Mouse (Mus musculus) embryonic facial prominence, embryonic 10.5 days (tissue): ENCODE data around the gene Mdm2. TPM values are rescaled to one million over a fixed set of nuclear protein-coding genes. Genes with fewer than 3 reads are reported as not detected.
"Not testable (repeated sequence)": the region's sequence is repeated elsewhere in the genome, so short reads cannot be mapped to it uniquely, and the experiment has no call there.

Source experiments
- DNase-seq: peaks from one replicate; pipeline ENCODE4 v3.0.0-alpha.2; 2017; ENCODE audit warnings: low spot score
- H3K27ac ChIP-seq: fragments of 300-500 bp; sonication (generic); replicated peaks from 2 replicates; pipeline ENCODE4 v1.5.1; 2016; ENCODE audit warnings: mild to moderate bottlenecking
- H3K27me3 ChIP-seq: fragments of 300-500 bp; sonication (generic); replicated peaks from 2 replicates; pipeline ENCODE4 v1.6.1; 2016; ENCODE audit warnings: low read depth, mild to moderate bottlenecking; ENCODE audit not compliant: poor library complexity, severe bottlenecking
- H3K36me3 ChIP-seq: fragments of 300-500 bp; sonication (generic); replicated peaks from 2 replicates; pipeline ENCODE4 v1.6.1; 2016; ENCODE audit warnings: mild to moderate bottlenecking, moderate library complexity
- H3K4me1 ChIP-seq: fragments of 300-500 bp; sonication (generic); 2 replicates; pipeline ENCODE4 v1.6.1; 2016
- H3K4me3 ChIP-seq: fragments of 300-500 bp; sonication (generic); 2 replicates; pipeline ENCODE4 v1.5.1; 2016; ENCODE audit warnings: mild to moderate bottlenecking, moderate library complexity
- H3K9me3 ChIP-seq: fragments of 300-500 bp; sonication (generic); 2 replicates; pipeline ENCODE4 v1.6.1; 2016; ENCODE audit warnings: mild to moderate bottlenecking
- WGBS: fragments of 180-500 bp; shearing (Covaris S2); methylation state at CpG from one replicate; pipeline ENCODE4 v1.1.7; 2016; 5-methylcytosine and 5-hydroxymethylcytosine counted together
- polyA plus RNA-seq: library from polyadenylated mRNA; unstranded; fragments of >200 nt; fragmentation: Nextera tagmentation; extraction: Ambion mirVana; gene quantifications from 2 replicates; pipeline ENCODE4 v1.2.1, GENCODE M21; 2016

Gene Mdm2
- polyA plus RNA-seq, 1 experiment from 2014 or later: 58.9 TPM

GRCm38 (mm10) chr10:117752851-117753647 is 42.5 kb upstream of the Mdm2 start:
- H3K4me1 ChIP-seq: 0 out of 2 replicates have a peak, but pooled peaks cover 2% of the 10 kb centered on the region
- no peak overlapping the region for H3K4me3 ChIP-seq
- 95% methylated on average over 5 of the region's 5 CpGs for WGBS
- H3K27ac ChIP-seq: no peak overlapping the region
- peaks cover 96% of the 10 kb centered on the region for H3K36me3 ChIP-seq
- DNase-seq: no peak
- no peaks in the 10 kb centered on the region for H3K27me3 ChIP-seq
- no peaks in the 10 kb centered on the region for H3K9me3 ChIP-seq

GRCm38 (mm10) chr10:117752304-117752821 is 41.8 kb upstream of the Mdm2 start:
- Histone ChIP-seq H3K9me3 (no peaks in the 10 kb centered on the region), H3K27me3 (no peaks in the 10 kb centered on the region), H3K36me3 (peaks cover 96% of the 10 kb centered on the region), H3K27ac (no peak overlapping the region), H3K4me3 (no peak overlapping the region), H3K4me1 (0 out of 2 replicates have a peak, but pooled peaks cover 2% of the 10 kb centered on the region)
- DNase-seq: no peak
- 97% methylated on average over 7 of the region's 7 CpGs for WGBS

GRCm38 (mm10) chr10:117751744-117752143 is 41.2 kb upstream of the Mdm2 start:
- no peak for DNase-seq
- Histone ChIP-seq H3K27me3 (no peaks in the 10 kb centered on the region), H3K9me3 (no peaks in the 10 kb centered on the region), H3K4me3 (no peak overlapping the region), H3K27ac (no peak overlapping the region), H3K36me3 (peaks cover 91% of the 10 kb centered on the region), H3K4me1 (0 out of 2 replicates have a peak, but pooled peaks cover 2% of the 10 kb centered on the region)
- 95% methylated on average over 6 of the region's 6 CpGs for WGBS

GRCm38 (mm10) chr10:117751282-117751610 is 40.7 kb upstream of the Mdm2 start:
- H3K9me3 ChIP-seq: no peaks in the 10 kb centered on the region
- 0 out of 2 replicates have a peak, but pooled peaks cover 2% of the 10 kb centered on the region for H3K4me1 ChIP-seq
- peaks cover 86% of the 10 kb centered on the region for H3K36me3 ChIP-seq
- no peak for DNase-seq
- WGBS: 96% methylated on average over 14 of the region's 14 CpGs
- no peak overlapping the region for H3K27ac ChIP-seq
- no peak overlapping the region for H3K4me3 ChIP-seq
- no peaks in the 10 kb centered on the region for H3K27me3 ChIP-seq

- Histone ChIP-seq H3K27ac (no peak overlapping the region), H3K4me1 (0 out of 2 replicates have a peak, but pooled peaks cover 2% of the 10 kb centered on the region), H3K36me3 (peaks cover 80% of the 10 kb centered on the region), H3K4me3 (no peak overlapping the region), H3K27me3 (no peaks in the 10 kb centered on the region), H3K9me3 (no peaks in the 10 kb centered on the region)
- DNase-seq: no peak
- 95% methylated on average over 5 of the region's 5 CpGs for WGBS
Measured at GRCm38 (mm10) chr10:117750529-117751281, 40.1 kb upstream of the Mdm2 start.

- Histone ChIP-seq H3K4me3 (no peak overlapping the region), H3K4me1 (peaks cover 9% of the 10 kb centered on the region), H3K36me3 (peaks cover 72% of the 10 kb centered on the region), H3K27me3 (no peaks in the 10 kb centered on the region), H3K27ac (no peak overlapping the region), H3K9me3 (no peaks in the 10 kb centered on the region)
- DNase-seq: no peak
- 94% methylated on average over 14 of the region's 14 CpGs for WGBS
Measured at GRCm38 (mm10) chr10:117749787-117750343, 39.3 kb upstream of the Mdm2 start.

GRCm38 (mm10) chr10:117749050-117749686 is 38.6 kb upstream of the Mdm2 start:
- Histone ChIP-seq H3K9me3 (no peaks in the 10 kb centered on the region), H3K4me3 (no peak overlapping the region), H3K4me1 (peaks cover 16% of the 10 kb centered on the region), H3K27me3 (no peaks in the 10 kb centered on the region), H3K27ac (no peak overlapping the region), H3K36me3 (peaks cover 65% of the 10 kb centered on the region)
- WGBS: 95% methylated on average over 10 of the region's 10 CpGs
- DNase-seq: no peak

- Histone ChIP-seq H3K27me3 (no peaks in the 10 kb centered on the region), H3K4me1 (peaks cover 22% of the 10 kb centered on the region), H3K9me3 (no peaks in the 10 kb centered on the region), H3K4me3 (no peak overlapping the region), H3K36me3 (peaks cover 65% of the 10 kb centered on the region), H3K27ac (no peak overlapping the region)
- DNase-seq: no peak
- WGBS: 86% methylated on average over 10 of the region's 10 CpGs
Measured at GRCm38 (mm10) chr10:117748276-117749049, 37.9 kb upstream of the Mdm2 start.

GRCm38 (mm10) chr10:117747711-117748110 is 37.2 kb upstream of the Mdm2 start:
- H3K27me3 ChIP-seq: no peaks in the 10 kb centered on the region
- WGBS: 89% methylated on average over 7 of the region's 7 CpGs
- H3K9me3 ChIP-seq: no peaks in the 10 kb centered on the region
- DNase-seq: peak; percentile 23
- H3K36me3 ChIP-seq: peaks cover 63% of the 10 kb centered on the region
- H3K4me1 ChIP-seq: peaks cover 22% of the 10 kb centered on the region
- H3K4me3 ChIP-seq: no peak overlapping the region
- no peak overlapping the region for H3K27ac ChIP-seq

GRCm38 (mm10) chr10:117746297-117746883 is 35.8 kb upstream of the Mdm2 start, which contains the start of gene Slc35e3:
Gene Slc35e3, minus strand, starts transcription at chr10:117746365.
- Histone ChIP-seq H3K4me1 (peaks cover 29% of the 10 kb centered on the region), H3K4me3 (peak within 1 kb of the TSS; percentile 69), H3K27me3 (no peaks in the 10 kb centered on the region), H3K9me3 (no peaks in the 10 kb centered on the region), H3K27ac (peak within 1 kb of the TSS; percentile 81), H3K36me3 (peaks cover 57% of the 10 kb centered on the region)
- 15% methylated on average over 46 of the region's 46 CpGs for WGBS
- DNase-seq: peak; percentile 97

- Histone ChIP-seq H3K4me1 (peaks cover 30% of the 10 kb centered on the region), H3K27ac (peak overlapping the region; percentile 81), H3K4me3 (peak overlapping the region; percentile 69), H3K36me3 (peaks cover 54% of the 10 kb centered on the region)
- WGBS: under 1% methylated on average over 23 of the region's 46 CpGs
- peak; percentile 42 for DNase-seq
- H3K9me3 ChIP-seq, H3K27me3 ChIP-seq: not testable (repeated sequence)
Measured at GRCm38 (mm10) chr10:117745570-117746296, 35.2 kb upstream of the Mdm2 start.
